Mouse (Mus musculus) MN1 (cell line): Measurements from ENCODE around the gene Selenok.
A peak's percentile ranks its signal among the peaks of the same experiment; 100 is the strongest.

Source experiments
- DNase-seq: peaks from one replicate; pipeline ENCODE4 v3.0.0-alpha.2; 2016; ENCODE audit warnings: low spot score

Gene Selenok

DNA sequence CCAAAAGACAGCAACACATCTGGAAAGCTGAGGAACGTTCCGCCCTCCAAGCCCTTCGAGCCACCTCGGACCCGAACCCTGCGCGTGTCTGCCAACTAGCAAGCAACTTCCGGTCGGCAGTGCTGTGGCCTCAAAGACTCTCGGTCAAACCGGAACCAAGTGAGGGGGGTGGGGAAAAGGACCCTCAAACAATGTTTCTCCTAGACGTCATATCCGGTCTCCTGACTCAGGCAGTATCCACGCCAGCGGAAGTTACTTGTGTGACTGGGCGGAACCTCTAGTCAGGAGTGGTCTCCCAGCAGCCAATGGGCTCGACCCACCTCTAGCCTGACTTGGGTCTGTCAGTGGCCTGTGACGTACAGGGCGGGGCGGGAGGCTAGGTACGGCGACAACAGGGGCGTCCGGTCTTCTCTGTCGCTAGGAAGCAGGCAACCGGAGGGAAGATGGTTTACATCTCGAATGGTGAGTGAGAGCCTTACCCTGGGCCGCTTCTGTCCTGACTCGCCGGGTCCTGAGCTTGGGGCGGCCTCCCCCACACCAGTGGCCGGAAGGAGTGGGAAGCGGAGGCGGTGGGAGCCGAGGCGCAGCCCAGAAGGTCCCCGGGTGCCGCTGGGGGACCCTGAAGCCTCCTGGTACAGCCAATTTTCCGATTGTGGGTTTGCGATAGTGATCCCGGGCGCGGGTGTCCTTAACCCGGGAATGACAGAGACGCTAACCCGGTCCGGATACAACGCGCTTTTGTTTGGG lies at the start of gene Selenok:
TSS of gene Selenok (plus strand) at position 234 of the 747 bp plus-strand sequence.
- DNase-seq, result peak; percentile 98

DNA sequence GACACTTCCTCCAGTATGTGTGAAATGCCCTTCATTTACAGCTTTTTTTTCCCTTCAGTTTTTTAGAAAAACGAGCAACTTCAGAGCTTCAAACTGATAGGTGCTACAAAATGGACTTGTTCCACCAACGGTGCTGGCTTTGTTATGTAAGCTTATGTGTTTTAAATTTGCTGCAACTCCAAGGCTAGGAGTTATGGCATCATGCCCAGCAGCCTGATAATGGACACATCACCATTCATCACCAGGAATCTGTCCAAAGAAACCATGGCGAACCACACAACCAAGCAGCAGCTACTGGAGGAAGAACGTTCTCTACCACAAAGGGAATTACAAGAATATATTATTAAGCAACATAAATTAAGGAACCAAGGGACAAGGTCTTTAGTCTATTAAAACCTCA lies 39.1 kb upstream of the Selenok start:
- DNase-seq, result no peak

DNA sequence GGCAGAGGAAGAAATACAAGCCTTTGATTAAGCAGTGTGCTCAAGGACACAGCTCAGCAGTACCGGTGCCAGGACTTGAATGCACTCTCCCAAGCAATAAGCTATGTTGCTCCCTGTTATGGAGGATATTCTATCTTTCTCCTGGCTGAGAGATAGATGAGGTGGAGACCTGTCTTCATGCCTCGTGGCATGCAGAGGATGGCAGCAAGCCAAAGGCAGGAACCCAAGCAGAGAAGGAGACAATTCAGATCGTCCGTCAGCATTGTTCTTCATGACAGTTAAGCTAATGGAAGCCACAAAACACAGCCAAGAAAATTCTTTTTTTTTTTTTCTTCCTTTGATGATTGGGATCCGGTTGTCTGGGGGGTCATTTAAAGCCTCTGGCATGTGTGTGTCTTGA lies 32.6 kb upstream of the Selenok start:
- no peak for DNase-seq

DNA sequence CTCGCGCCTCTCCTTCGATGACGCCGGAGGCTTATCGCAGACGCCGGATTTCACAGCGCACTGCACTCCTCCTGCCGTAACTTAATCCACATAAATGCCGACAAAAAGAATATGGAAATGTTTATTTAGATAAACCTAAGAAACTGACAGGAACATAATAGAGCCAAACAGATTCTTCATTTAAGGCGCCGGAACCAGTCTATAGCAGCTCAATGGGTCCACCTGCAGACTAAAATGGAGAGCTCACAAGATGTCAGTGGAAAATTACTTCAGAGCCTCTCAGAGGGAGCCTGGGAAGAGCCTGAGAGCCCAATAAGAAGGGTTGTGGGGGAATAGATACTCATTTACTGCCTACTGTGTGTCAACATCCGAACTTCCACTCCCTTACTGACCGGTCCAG lies 30.6 kb upstream of the Selenok start:
- DNase-seq, result no peak

DNA sequence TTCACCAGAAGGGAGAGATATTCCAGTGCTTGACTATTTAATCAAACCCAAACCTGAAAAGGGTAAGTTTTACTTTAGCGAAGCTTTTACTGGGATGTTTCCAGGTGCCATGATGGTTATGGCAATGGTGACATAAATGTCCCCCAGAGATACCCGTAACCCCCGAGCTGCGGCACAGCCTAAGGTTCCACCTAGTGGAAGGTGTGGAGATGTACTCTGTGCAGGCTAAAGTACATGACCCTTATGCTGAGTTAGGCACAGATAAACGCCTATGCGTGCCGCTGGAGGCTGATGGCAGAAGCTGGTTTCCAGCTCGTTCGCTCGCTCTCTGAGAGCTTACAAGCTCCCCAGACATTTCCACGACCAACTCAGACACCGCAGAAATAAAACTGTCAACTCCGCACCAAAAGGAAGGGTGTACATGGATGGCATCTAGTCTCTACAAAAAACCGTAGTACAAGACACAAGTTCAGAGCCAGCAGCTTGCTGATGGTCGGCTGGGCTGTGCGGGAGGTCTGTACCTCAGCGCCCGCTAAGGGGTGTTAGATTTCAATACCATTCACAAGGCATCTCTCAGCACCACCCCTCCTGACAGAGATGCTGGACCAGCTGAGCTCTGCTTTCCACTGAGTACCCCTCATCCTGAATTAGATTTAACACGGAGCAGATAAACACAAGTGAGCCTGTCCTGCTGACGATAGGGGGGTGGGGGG lies 28.4 kb upstream of the Selenok start:
- no peak for DNase-seq

DNA sequence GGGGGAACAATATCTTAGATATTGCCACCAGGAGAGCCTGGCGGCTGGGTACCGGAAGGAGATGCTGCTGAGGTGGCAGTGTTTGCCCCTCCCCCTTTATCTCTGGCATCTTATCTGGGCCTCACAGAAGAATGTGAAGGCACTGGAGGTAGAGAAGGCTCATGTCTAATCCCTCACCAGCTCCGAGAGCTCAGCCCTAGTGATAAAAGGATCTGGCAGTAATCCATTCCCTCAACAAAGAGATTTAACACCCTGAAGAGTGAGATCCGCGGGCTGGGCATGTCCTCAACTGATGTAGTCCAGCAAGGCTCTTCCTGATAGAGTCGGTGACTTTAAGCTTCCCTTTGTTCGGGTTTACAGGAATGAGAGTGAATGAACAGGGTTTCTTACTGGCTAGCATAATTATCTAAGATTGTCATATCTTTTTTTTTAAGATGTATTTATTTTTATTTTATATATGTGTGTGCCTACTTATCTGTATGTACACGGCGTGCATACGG lies 27.7 kb upstream of the Selenok start:
- DNase-seq, result no peak

DNA sequence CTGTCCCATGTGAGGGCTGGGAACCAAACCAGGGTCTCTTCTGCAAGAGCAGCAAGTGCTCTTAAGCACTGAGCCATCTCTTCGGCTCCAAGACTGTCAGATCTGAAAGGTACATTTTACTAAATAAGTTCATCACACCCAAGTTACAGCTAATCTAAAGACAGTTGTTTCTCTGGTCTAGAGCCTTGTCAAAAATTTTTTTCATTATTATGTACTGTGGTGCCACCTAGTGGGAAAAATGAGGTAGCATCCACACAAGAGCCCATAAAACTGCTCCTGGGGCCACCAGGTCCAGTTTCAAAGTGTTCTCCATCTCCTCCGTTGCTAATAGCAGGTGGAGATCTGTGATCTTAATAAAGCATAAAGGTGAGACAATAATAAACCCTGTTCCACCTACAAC lies 27.2 kb upstream of the Selenok start:
- DNase-seq, result peak; percentile 51

DNA sequence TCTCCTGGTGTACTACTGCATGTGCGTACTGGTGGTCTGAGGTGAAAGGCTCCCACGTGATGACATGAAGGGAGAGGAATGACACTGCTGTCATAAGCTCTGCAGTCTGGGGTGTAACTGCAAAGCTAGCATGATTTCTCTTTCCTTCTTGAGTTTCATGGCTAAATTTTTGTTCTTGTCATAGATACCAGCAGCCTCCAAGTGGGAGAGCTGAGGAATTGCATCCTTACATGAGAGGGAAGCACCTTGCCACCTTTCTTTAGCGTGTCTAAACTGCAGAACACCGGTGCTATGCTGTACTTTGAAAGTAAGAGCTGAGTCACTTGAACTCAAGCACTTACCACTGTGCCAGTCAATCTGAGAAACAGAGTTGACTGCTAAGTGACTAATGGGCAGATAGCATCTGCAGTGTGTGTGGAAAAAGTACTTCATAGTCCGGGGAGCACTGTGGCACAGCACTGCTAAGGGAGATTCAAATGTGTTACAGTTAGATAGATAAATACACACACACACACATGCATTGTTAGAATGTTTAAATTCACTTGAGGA lies 21.3 kb upstream of the Selenok start:
- DNase-seq, result no peak

DNA sequence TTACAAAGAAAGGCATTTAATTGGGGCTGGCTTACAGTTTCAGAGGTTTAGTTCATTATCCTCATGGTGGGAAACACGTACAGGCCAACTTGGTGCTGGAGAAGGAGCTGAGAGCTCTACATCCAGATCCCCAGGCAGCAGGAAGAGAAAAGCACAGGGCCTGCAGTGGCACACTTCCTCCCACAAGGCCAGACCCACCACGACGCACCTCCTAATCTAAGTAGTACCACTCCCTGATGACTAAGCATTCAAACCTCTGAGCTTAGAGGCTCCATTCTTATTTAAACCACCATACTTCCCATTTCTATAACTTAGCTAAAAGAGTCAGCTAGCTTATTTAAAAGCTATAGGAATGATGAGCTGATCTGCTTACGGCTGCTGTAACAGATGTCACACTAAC lies 17.3 kb upstream of the Selenok start:
- DNase-seq, result no peak

DNA sequence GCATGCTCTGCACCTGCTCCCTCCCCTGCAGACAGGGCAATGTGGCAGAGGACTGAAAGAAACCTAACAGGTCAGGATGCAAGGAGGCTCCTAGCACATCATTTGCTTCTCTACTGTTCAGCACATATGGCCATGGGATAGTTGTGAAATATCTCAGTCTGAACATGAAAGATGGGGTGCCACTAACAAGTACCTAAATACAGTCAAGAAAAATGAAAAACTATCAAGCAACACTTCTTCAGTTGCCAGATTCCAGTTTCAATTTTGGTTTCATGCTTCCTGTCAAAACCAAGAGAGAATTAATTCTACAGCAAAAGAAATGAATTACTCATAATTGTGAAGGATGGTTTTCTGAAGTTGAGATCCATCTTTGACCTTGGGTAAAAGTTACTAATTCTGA lies 10.7 kb upstream of the Selenok start:
- DNase-seq, result no peak

DNA sequence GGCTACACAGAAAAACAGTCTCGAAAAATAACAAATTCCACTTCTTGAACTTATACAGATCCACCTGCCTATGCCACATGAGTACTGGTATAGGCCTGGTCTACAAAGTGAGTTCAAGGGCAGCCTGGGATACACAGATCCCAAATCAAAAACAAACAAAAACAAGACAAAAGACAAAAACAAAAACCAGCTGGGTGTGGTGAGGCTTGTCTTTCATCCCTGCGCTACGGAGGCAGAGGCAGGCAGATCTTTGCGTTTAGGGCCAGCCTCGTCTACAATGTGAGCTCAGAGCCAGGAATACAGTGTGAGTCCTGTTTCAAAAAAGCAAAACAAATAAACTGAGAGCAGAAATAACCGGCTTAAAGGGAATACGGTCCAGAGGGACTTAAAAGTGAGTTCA lies 497 bp upstream of the Selenok start:
- no peak for DNase-seq

DNA sequence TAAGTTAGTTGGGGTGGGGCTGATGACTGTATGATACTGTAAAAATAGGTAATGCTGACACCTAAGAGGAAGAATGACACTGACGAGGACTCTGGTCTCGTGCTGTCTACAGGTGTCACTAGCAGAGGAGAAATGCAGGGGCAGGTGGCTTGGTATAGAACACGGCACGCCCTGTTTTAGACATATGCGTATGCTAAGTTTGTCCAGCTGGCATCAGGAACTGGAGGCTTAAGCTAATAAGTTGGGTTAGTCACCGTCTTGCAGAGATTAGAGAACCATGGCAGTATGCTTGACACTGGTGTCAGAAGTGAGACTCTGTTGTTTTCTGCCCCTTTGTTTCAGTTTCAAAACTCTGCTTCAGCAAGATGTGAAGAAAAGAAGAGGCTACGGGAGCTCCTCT lies 3.3 kb downstream of the Selenok start:
- DNase-seq, result no peak

DNA sequence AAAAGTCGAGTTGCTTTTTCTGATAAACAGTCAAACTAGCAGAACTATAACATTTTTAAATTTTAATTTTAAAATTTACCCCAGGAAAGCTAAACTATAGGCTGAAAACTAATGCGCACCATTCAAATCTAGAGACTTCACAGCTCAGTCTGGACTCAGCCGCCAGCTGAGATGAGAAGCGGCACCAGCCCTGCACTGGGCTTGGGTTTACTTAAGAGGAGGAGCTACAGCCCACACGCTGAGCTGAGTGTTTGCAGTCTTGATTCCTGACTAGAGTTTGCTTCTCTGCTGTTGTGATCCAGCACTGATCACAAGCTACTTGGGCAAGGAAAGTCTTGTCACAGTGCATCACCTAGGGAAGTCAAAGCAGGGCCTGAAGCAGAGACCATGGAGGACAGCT lies 3.9 kb downstream of the Selenok start:
- DNase-seq, result no peak

DNA sequence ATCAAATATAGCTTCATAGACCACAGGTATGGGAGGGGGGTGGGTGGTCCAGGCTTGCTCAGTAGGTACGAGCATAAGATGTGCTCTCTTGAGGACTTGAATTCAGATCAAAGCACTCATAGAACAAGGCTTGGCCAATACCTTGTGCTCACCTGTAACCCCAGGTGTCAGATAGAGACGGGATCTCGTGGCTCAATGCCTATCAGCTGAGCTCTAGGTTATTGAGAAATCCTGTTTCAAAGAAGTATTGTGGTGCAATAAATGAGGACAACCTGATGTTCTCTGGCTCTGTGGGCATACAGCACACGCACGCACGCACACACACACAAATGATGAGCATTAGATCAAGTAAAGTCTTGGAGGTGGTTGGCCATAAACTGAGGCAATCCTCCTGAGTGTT lies 8.8 kb downstream of the Selenok start:
- DNase-seq, result no peak

DNA sequence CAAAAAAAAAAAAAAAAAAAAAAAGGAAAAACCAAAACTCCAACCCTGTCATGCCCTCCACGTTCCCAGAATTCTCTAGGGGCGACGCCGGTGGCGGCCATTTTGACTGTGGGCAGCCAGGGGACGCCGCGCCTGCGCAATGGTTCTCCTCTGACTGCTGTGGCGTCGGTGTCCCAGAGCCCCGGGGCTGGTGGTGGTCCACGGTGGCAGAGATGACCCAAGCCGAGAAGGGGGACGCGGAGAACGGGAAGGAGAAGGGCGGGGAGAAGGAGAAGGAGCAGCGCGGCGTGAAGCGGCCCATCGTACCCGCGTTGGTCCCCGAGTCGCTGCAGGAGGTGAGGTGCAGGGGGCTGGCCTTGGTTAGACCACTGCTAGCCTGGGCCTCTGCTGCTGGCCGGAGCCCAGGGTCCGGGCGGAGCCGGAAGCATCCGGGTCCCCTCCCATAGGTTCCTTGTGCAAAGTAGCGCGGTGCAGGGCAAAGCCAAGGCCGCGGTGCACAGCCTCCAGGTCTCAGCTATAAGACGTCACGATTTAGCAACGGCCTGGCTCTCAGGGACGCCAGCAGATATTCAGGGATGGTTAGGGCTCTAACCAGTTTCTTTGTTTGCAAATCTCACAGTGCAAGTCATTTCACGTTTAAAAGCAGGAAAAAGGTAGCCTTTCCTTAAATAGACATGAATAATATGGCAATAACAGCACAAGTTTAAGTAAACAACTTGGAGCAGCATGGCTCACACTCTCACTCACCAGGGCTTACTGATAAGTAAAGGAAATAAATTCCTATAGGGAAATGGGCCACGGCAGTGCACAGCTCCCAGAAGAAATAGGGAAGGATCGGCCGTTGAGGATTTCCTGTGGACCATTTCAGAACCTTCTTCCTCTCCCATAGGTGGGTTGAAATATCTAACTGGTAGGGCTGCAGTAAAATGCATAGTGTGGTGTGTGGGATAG lies 10.4 kb downstream of the Selenok start, which contains the start of gene Actr8:
TSS of gene Actr8 (plus strand) at position 84 of the 951 bp plus-strand sequence.
- DNase-seq, result peak; percentile 92

DNA sequence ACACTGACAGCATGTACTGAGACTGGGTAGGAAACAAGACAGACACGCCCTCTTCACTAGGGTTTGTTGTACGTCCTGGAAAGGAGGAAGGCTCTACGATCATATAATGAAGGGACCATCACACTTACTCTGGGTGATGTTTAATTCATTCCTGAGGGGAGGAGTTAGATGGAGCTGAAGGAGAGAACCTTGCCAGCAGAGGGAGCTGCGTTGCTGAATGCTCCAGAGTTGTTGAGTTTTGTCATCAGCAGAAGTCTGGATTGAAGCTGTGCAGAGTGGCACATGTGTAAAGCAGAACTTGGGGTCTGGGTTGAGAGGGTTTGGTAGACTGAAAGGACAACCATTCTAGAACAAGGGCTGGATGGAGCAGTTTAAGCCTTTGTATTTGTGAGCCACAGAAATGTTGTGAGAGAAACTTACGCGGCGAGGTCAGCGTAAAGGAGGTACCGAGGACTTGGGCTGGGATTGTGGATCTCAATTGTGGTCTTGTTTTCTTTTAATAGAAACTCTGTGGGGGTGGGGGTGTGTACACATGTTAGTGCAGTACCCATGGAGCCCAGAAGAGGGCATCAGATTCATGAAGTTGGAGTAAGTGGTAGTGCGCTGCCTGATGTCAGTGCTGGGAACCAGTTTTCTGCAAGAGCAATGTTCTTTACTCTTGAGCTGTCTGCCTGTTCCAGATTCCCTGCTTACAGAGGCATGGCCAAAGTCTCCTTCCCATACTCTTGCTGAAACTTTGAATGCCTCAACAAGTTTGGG lies 12.5 kb downstream of the Selenok start:
- DNase-seq, result peak; percentile 38

DNA sequence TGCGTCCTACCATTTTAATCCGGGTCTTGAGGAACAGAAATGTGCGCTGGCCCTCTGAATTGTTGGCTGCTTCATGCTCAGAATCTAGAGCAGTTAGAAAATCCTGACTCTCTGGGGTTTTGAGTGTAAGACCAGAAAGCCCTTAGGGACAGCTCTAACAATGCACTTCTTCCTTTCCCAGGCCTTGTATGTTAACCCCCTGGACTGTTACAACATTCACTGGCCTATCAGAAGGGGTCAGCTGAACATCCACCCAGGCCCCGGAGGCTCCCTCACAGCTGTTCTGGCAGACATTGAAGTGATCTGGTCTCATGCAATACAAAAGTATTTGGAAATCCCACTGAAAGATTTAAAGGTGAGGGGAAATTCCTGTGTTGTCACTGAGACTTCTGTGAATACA lies 18.0 kb downstream of the Selenok start:
- DNase-seq, result no peak

DNA sequence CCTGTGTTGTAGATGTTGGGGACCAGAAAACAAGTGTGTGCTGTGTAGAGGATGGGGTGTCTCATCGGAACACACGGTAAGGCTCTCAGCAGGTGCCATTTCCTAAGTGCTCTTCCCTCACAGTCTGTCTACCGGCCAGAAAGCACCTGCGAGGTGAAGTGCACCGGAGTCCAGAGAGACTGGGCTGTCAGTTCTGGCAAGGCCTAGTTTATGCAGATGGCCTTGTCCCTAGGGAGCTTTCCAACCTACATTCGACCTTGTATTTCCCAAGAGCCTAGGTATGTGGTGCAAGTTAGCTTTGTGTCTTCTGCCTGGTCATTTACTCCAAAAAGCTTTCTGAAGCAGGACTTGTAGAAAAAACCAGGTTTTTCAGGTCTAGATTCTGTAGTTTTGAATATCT lies 19.2 kb downstream of the Selenok start:
- no peak for DNase-seq

DNA sequence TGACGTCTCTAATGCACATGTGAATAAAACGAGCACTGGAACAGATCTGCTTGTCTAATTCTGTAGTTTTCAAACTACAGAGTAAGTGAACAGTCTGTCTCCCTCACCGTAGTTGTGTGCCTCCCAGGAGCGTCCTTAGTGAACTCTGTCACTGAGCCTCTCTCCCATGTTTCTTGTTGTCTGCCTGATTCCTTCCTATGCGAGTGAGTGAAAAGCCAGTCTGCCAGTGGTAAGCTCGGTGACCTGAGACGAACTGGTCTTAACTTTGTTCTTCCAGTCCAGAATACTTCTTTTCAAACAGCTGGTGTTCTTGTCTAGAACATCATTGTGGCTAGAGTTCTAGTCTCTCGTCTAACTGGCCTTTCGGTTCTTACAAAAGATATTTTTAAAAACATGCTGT lies 19.6 kb downstream of the Selenok start:
- no peak for DNase-seq

DNA sequence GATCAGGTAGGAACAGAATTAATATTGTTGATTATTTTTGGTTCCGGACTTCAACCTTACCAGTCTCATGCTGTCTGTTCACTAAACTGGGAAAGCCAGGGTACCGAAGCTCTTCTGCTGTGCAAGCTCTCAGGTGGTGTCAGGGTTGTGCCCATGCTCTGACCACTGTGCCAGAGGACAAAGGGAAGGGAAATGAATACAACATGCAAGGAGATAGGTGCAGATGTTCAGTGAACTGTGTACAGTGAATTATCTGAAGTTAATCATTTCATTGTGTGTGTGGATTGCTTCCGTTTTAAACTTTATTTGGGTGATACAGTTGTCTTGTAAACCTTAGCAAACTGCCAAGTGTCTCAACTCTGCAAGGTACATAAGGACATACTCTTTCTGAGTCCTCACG lies 20.2 kb downstream of the Selenok start:
- no peak for DNase-seq

DNA sequence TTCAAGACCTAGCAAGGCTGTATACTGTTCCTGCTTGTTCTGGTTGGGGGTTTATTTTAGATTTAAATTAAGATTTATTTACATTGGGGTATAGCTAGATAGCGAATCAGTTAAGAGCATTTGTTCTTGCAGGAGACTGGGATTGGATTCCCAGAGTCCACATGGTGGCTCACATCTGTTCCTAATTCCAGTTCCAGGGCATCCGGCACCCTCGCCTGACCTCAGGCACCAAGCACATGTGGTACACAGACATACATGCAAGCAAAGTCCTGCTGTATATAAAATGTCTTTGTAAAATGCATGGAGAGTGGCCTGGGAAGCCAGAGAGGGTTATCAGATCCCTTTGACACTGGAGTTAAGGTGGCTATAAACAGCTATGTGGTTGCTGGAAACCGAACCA lies 26.9 kb downstream of the Selenok start:
- DNase-seq, result no peak
